Mouse (Mus musculus): Measurements from ENCODE around the gene Lhb. TPM values are rescaled to one million over a fixed set of nuclear protein-coding genes. Genes with fewer than 3 reads are reported as not detected.

Gene Lhb
- polyA plus RNA-seq, 1 experiment: 0.07 TPM

GRCm38 (mm10) chr7:45413113-45413863 lies 7.3 kb upstream of the Lhb start, which contains the start of gene Ntf5:
Gene Ntf5 (plus strand): TSS chr7:45413695.
- Histone ChIP-seq H3K4me2 (ENCODE audit: low read depth) (peak within 1 kb of the TSS; percentile 96), H3K27me3 (ENCODE audit: control insufficient read depth, insufficient read depth, insufficient read length) (peaks cover 25% of the 10 kb centered on the region), H3ac (ENCODE audit: control insufficient read depth, insufficient read length) (peak within 1 kb of the TSS; percentile 15), H3K36me3 (ENCODE audit: control insufficient read depth, insufficient read depth) (no peaks in the 10 kb centered on the region), H3K79me2 (ENCODE audit: control insufficient read depth, insufficient read depth) (no peaks in the 10 kb centered on the region), H3K4me3 (peak within 1 kb of the TSS; percentile 3)
- TF ChIP-seq MYOD1 (IDR thresholded peaks at IDR 0.05; ENCODE audit: control insufficient read depth in 1 of 3, insufficient read length in 2 of 3, low read depth in 2 of 3): no peak
- no peak for TF ChIP-seq E2F4 (IDR thresholded peaks at IDR 0.05; ENCODE audit: insufficient read depth)
- TF ChIP-seq REST (IDR thresholded peaks at IDR 0.05; ENCODE audit: insufficient read depth, insufficient read length): no peak
- no peak for TF ChIP-seq TCF12 (IDR thresholded peaks at IDR 0.05; ENCODE audit: insufficient read depth, poor library complexity, severe bottlenecking)
- TF ChIP-seq CEBPB (IDR thresholded peaks at IDR 0.05; ENCODE audit: insufficient read depth, poor library complexity, severe bottlenecking): no peak
- TF ChIP-seq USF1 (IDR thresholded peaks at IDR 0.05; ENCODE audit: low read depth): no peak

- Histone ChIP-seq H3K79me2 (ENCODE audit: control insufficient read depth, insufficient read depth) (no peaks in the 10 kb centered on the region), H3K4me2 (ENCODE audit: low read depth) (peak overlapping the region; percentile 96), H3K4me3 (peak overlapping the region; percentile 3), H3K27me3 (ENCODE audit: control insufficient read depth, insufficient read depth, insufficient read length) (peaks cover 21% of the 10 kb centered on the region), H3K36me3 (ENCODE audit: control insufficient read depth, insufficient read depth) (no peaks in the 10 kb centered on the region), H3ac (ENCODE audit: control insufficient read depth, insufficient read length) (peak overlapping the region; percentile 15)
- TF ChIP-seq MAX (IDR thresholded peaks at IDR 0.05; ENCODE audit: low read depth): no peak
- no peak for TF ChIP-seq POLR2AphosphoS2 (IDR thresholded peaks at IDR 0.05; ENCODE audit: insufficient read length, low read depth)
- TF ChIP-seq MYOD1 (IDR thresholded peaks at IDR 0.05; ENCODE audit: control insufficient read depth in 1 of 3, insufficient read length in 2 of 3, low read depth in 2 of 3): no peak
- no peak for TF ChIP-seq TCF3 (IDR thresholded peaks at IDR 0.05; ENCODE audit: insufficient read length, low read depth)
- no peak for TF ChIP-seq REST (IDR thresholded peaks at IDR 0.05; ENCODE audit: insufficient read depth, insufficient read length)
- TF ChIP-seq MYOG (IDR thresholded peaks at IDR 0.05; ENCODE audit: control insufficient read depth in 1 of 3, insufficient read depth in 1 of 3, insufficient read length in 2 of 3, low read depth in 2 of 3): no peak
- TF ChIP-seq SRF (IDR thresholded peaks at IDR 0.05; ENCODE audit: control insufficient read depth, insufficient read length, low read depth): no peak
- no peak for TF ChIP-seq POLR2A (IDR thresholded peaks at IDR 0.05; ENCODE audit: insufficient read length, low read depth)
- TF ChIP-seq CEBPB (IDR thresholded peaks at IDR 0.05; ENCODE audit: insufficient read depth, poor library complexity, severe bottlenecking): no peak
- TF ChIP-seq E2F4 (IDR thresholded peaks at IDR 0.05; ENCODE audit: insufficient read depth): no peak
- TF ChIP-seq USF1 (IDR thresholded peaks at IDR 0.05; ENCODE audit: low read depth): no peak
- no peak for TF ChIP-seq TCF12 (IDR thresholded peaks at IDR 0.05; ENCODE audit: insufficient read depth, poor library complexity, severe bottlenecking)
These were observed 6.5 kb upstream of the Lhb start for GRCm38 (mm10) chr7:45413864-45414739.

- peak overlapping the region; percentile 3 for H3K4me3 ChIP-seq
- H3K4me2 ChIP-seq (ENCODE audit: low read depth): peak overlapping the region; percentile 9
These were observed 5.8 kb upstream of the Lhb start for GRCm38 (mm10) chr7:45414740-45415224.

GRCm38 (mm10) chr7:45415636-45416035 lies 5.0 kb upstream of the Lhb start:
- Histone ChIP-seq H3K36me3 (ENCODE audit: control insufficient read depth, insufficient read depth) (no peaks in the 10 kb centered on the region), H3K27me3 (ENCODE audit: control insufficient read depth, insufficient read depth, insufficient read length) (peaks cover 14% of the 10 kb centered on the region), H3K79me2 (ENCODE audit: control insufficient read depth, insufficient read depth) (no peaks in the 10 kb centered on the region), H3ac (ENCODE audit: control insufficient read depth, insufficient read length) (no peak overlapping the region), H3K4me2 (ENCODE audit: low read depth) (peak overlapping the region; percentile 34), H3K4me3 (no peak overlapping the region)
- TF ChIP-seq MYOD1 (IDR thresholded peaks at IDR 0.05; ENCODE audit: control insufficient read depth in 1 of 3, insufficient read length in 2 of 3, low read depth in 2 of 3) (peak in 2 of 3 experiments; percentile 76 to 98), TCF3 (IDR thresholded peaks at IDR 0.05; ENCODE audit: insufficient read length, low read depth) (peak; percentile 27), USF1 (IDR thresholded peaks at IDR 0.05; ENCODE audit: low read depth) (no peak), MYOG (IDR thresholded peaks at IDR 0.05; ENCODE audit: control insufficient read depth in 1 of 3, insufficient read depth in 1 of 3, insufficient read length in 2 of 3, low read depth in 2 of 3) (peak in 2 of 3 experiments; percentile 95 to 96)

More at GRCm38 (mm10) chr7:45414740-45415224, 5.8 kb upstream of the Lhb start:
- H3K27me3 ChIP-seq (ENCODE audit: control insufficient read depth, insufficient read depth, insufficient read length): peaks cover 14% of the 10 kb centered on the region
- H3K36me3 ChIP-seq (ENCODE audit: control insufficient read depth, insufficient read depth): no peaks in the 10 kb centered on the region
- TF ChIP-seq MYOG (IDR thresholded peaks at IDR 0.05; ENCODE audit: control insufficient read depth in 1 of 3, insufficient read depth in 1 of 3, insufficient read length in 2 of 3, low read depth in 2 of 3): no peak
- no peak for TF ChIP-seq TCF12 (IDR thresholded peaks at IDR 0.05; ENCODE audit: insufficient read depth, poor library complexity, severe bottlenecking)
- no peak for TF ChIP-seq MAX (IDR thresholded peaks at IDR 0.05; ENCODE audit: low read depth)
- no peaks in the 10 kb centered on the region for H3K79me2 ChIP-seq (ENCODE audit: control insufficient read depth, insufficient read depth)
- no peak overlapping the region for H3ac ChIP-seq (ENCODE audit: control insufficient read depth, insufficient read length)
